Mouse (Mus musculus): ENCODE measurements around the gene Stox2.

GRCm38 (mm10) chr8:47196391-47196790 lies 249.8 kb downstream of the Stox2 start:
- no peak for TF ChIP-seq POLR2A (IDR thresholded peaks at IDR 0.05; ENCODE audit: low read depth, low read length)
- no peak for TF ChIP-seq CTCF (IDR thresholded peaks at IDR 0.05; ENCODE audit: extremely low read depth, insufficient read length, insufficient replicate concordance, low read depth, low read length)

All from small intestine, adult 2 months (tissue).